Mouse (Mus musculus): ENCODE results near the gene Ankrd23. TPM values are rescaled to one million over a fixed set of nuclear protein-coding genes. Genes with fewer than 3 reads are reported as not detected.

The Ankrd23 gene
- polyA plus RNA-seq, 1 experiment from 2014 or later: 11.7 TPM

DNA sequence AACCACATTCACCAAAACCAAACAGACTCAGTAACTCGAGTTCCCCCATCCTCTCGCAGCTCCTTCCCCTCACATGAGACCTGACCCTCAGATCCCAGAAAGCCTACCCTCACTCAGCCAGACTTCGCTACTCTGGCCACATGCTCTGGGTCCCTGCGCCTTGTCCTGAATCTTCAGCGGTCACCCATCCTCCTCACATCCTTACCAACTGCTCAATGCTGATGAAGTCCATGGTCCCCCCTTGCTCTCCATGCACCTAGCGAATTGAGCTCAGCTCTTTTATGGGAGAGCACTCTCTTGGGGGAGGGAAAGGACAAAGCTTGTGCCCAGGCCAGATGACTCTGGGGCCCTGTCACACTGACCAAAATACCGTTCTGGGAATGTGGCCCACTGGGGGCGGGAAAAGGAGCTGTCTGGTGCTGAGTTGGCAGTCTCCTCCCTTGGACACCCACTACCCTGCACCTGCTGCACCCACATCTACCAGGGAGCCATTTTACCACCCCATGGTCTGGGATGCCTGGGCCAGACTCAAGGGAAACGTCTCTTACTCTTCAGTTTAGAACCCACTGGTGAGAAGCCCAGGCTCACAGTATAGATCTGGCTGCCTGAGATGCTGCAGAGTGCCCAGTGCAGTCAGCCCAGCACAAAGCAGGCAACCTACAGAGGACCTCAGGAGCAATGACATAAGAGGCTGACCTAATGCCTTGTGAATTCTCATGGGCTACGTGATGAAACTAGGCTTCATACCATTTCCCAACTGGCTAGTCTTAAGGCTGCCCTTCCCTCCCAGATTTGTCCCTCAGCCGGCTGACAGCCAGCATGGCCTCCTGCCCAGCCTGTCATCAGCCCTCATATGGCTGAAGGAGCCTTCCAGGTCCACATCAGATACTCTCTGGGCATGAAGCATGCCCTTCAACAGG, 946 bp downstream of the Ankrd23 start:
- no peak overlapping the region for H3K9ac ChIP-seq
- no peak for TF ChIP-seq CTCF (IDR thresholded peaks at IDR 0.05; ENCODE audit: low read depth)
- no peak for ATAC-seq (ENCODE audit: insufficient read depth)
- no peak overlapping the region for H3K27ac ChIP-seq (ENCODE audit: low read depth)
- H3K27me3 ChIP-seq (ENCODE audit: insufficient read depth, low read length): no peaks in the 10 kb centered on the region
- no peak overlapping the region for H3K4me2 ChIP-seq
- 77% methylated on average over 11 of the region's 11 CpGs for WGBS
- H3K36me3 ChIP-seq (ENCODE audit: insufficient read depth): peaks cover 42% of the 10 kb centered on the region; the same call in 1 of the 2 replicates
- no peaks in the 10 kb centered on the region for H3K4me1 ChIP-seq (ENCODE audit: insufficient read depth)
- no peak for DNase-seq
- H3K4me3 ChIP-seq (ENCODE audit: low read depth, low read length): no peak overlapping the region
- no peaks in the 10 kb centered on the region for H3K9me3 ChIP-seq (ENCODE audit: low read depth, low read length)

DNA sequence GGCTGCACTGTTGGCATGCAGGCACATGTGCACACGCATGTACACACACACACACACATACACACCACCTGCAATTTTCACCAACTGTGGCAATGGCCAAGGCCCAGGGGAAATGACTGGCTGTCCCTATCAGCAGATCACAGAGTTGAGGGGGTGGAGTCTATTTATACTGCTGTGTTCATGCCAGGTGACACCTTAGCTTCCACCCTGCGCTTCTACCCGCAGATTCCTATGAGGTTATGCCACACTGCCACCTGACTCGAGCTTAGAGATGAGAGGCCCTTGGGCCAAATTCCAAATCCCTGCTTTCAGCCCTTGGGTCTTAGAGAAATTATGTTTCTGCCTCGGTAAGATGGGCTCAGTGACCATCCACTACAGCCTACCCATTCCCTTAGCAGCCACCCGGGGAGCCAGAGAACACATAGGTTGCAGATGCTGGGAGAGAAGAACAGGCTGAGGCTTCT, 2.1 kb downstream of the Ankrd23 start:
- no peak overlapping the region for H3K27ac ChIP-seq (ENCODE audit: low read depth)
- ATAC-seq (ENCODE audit: insufficient read depth) (no peak), DNase-seq (no peak)
- 0 out of 2 replicates have a peak, but pooled peaks have one; percentile 17 for TF ChIP-seq CTCF (IDR thresholded peaks at IDR 0.05; ENCODE audit: low read depth)
- 63% methylated on average over 6 of the region's 6 CpGs for WGBS
- H3K9ac ChIP-seq: no peak overlapping the region
- no peak overlapping the region for H3K4me3 ChIP-seq (ENCODE audit: low read depth, low read length)
- peaks cover 32% of the 10 kb centered on the region; the same call in 1 of the 2 replicates for H3K36me3 ChIP-seq (ENCODE audit: insufficient read depth)
- no peaks in the 10 kb centered on the region for H3K4me1 ChIP-seq (ENCODE audit: insufficient read depth)
- H3K4me2 ChIP-seq: no peak overlapping the region
- no peaks in the 10 kb centered on the region for H3K9me3 ChIP-seq (ENCODE audit: low read depth, low read length)
- H3K27me3 ChIP-seq (ENCODE audit: insufficient read depth, low read length): no peaks in the 10 kb centered on the region

DNA sequence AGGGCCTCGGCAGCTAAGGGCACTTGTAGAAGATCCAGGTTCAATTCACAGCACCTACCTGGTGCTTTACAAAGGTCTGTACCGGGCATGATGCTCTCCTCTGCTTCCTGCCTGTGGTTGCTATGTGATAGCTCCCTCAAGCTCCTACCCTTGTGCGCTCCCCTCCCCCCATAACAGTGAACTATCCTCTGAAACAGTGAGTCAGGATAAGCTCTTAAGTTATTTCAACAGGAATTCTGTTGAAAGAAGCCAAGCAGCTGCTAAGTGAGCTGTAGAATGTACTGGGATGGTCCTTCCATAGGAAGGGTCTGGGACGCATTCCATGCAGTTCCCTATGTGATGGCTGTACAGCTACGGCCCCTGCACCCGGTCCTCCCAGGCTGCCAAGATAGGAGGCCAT, 3.1 kb downstream of the Ankrd23 start:
- DNase-seq: peak; percentile 34
- H3K4me1 ChIP-seq (ENCODE audit: insufficient read depth): no peaks in the 10 kb centered on the region
- no peak for TF ChIP-seq CTCF (IDR thresholded peaks at IDR 0.05; ENCODE audit: low read depth)
- H3K4me2 ChIP-seq: no peak overlapping the region
- H3K27me3 ChIP-seq (ENCODE audit: insufficient read depth, low read length): no peaks in the 10 kb centered on the region
- H3K9ac ChIP-seq: no peak overlapping the region
- no peak overlapping the region for H3K27ac ChIP-seq (ENCODE audit: low read depth)
- WGBS: 63% methylated on average over 6 of the region's 6 CpGs
- no peak overlapping the region for H3K4me3 ChIP-seq (ENCODE audit: low read depth, low read length)
- no peak for ATAC-seq (ENCODE audit: insufficient read depth)
- no peaks in the 10 kb centered on the region for H3K9me3 ChIP-seq (ENCODE audit: low read depth, low read length)
- H3K36me3 ChIP-seq (ENCODE audit: insufficient read depth): peaks cover 21% of the 10 kb centered on the region; the same call in 1 of the 2 replicates

GRCm38 (mm10) chr1:36531461-36531860, 5.2 kb downstream of the Ankrd23 start:
- ATAC-seq (ENCODE audit: insufficient read depth): no peak
- TF ChIP-seq CTCF (IDR thresholded peaks at IDR 0.05; ENCODE audit: low read depth): no peak
- Histone ChIP-seq H3K36me3 (ENCODE audit: insufficient read depth) (peaks cover 19% of the 10 kb centered on the region; the same call in 1 of the 2 replicates), H3K4me2 (no peak overlapping the region), H3K9me3 (ENCODE audit: low read depth, low read length) (no peaks in the 10 kb centered on the region), H3K27me3 (ENCODE audit: insufficient read depth, low read length) (no peaks in the 10 kb centered on the region), H3K4me1 (ENCODE audit: insufficient read depth) (no peaks in the 10 kb centered on the region), H3K4me3 (ENCODE audit: low read depth, low read length) (no peak overlapping the region), H3K9ac (no peak overlapping the region), H3K27ac (ENCODE audit: low read depth) (no peak overlapping the region)
- no peak for DNase-seq
- 90% methylated on average over 12 of the region's 12 CpGs for WGBS

DNA sequence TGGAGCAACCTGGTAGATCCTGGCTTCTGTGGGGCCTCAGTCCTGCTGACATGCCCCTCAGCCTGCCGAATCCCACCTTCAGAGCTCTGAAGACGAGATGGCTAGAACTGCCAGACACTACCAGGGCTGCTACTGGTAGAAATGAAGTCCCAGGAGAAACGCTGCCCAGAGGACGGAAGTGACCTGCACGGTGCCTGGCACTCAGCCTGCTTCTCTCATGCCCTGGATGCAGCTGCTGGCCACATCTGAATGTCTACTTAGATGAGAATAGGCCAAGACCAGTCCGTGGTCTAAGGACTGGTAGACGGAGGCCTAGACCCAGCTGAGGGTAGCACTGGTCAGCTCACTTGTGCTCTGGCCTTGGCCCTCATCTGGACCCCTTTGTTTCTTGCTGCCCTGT, 5.7 kb downstream of the Ankrd23 start:
- ATAC-seq (ENCODE audit: insufficient read depth) (no peak), DNase-seq (no peak)
- TF ChIP-seq CTCF (IDR thresholded peaks at IDR 0.05; ENCODE audit: low read depth): no peak
- Histone ChIP-seq H3K9ac (no peak overlapping the region), H3K4me1 (ENCODE audit: insufficient read depth) (no peaks in the 10 kb centered on the region), H3K4me3 (ENCODE audit: low read depth, low read length) (no peak overlapping the region), H3K36me3 (ENCODE audit: insufficient read depth) (peaks cover 20% of the 10 kb centered on the region; the same call in 1 of the 2 replicates), H3K27me3 (ENCODE audit: insufficient read depth, low read length) (no peaks in the 10 kb centered on the region), H3K9me3 (ENCODE audit: low read depth, low read length) (no peaks in the 10 kb centered on the region), H3K4me2 (no peak overlapping the region), H3K27ac (ENCODE audit: low read depth) (no peak overlapping the region)
- WGBS: 82% methylated on average over 7 of the region's 7 CpGs

GRCm38 (mm10) chr1:36530485-36530884, 6.2 kb downstream of the Ankrd23 start:
- no peak for TF ChIP-seq CTCF (IDR thresholded peaks at IDR 0.05; ENCODE audit: low read depth)
- DNase-seq (no peak), ATAC-seq (ENCODE audit: insufficient read depth) (no peak)
- no peak overlapping the region for H3K4me2 ChIP-seq
- no peak overlapping the region for H3K4me3 ChIP-seq (ENCODE audit: low read depth, low read length)
- H3K27me3 ChIP-seq (ENCODE audit: insufficient read depth, low read length): no peaks in the 10 kb centered on the region
- no peaks in the 10 kb centered on the region for H3K4me1 ChIP-seq (ENCODE audit: insufficient read depth)
- 75% methylated on average over 8 of the region's 8 CpGs for WGBS
- H3K36me3 ChIP-seq (ENCODE audit: insufficient read depth): peaks cover 25% of the 10 kb centered on the region
- H3K27ac ChIP-seq (ENCODE audit: low read depth): no peak overlapping the region
- no peaks in the 10 kb centered on the region for H3K9me3 ChIP-seq (ENCODE audit: low read depth, low read length)
- H3K9ac ChIP-seq: no peak overlapping the region

DNA sequence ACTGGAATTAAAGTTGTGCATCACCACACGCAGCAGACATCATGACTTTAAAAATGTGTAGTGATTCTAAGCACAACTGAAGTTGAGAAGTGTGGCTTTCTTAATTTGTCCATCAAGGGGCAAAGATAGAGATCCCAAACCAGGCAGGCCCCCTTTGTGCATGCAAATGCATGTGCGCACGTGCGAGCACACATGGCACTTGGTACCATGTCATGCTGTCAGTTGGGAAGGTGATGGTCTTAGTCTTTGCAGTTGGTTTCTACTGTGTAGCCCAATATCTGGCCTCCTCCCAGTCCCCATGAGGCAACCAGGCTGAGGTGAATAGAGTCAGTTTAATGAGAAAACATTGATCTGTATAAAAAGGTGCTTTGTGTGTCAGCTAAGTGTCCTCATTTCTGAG, 6.8 kb downstream of the Ankrd23 start:
- peaks cover 31% of the 10 kb centered on the region for H3K36me3 ChIP-seq (ENCODE audit: insufficient read depth)
- no peaks in the 10 kb centered on the region for H3K27me3 ChIP-seq (ENCODE audit: insufficient read depth, low read length)
- no peak overlapping the region for H3K4me3 ChIP-seq (ENCODE audit: low read depth, low read length)
- H3K4me2 ChIP-seq: no peak overlapping the region
- H3K4me1 ChIP-seq (ENCODE audit: insufficient read depth): no peaks in the 10 kb centered on the region
- H3K9me3 ChIP-seq (ENCODE audit: low read depth, low read length): no peaks in the 10 kb centered on the region
- no peak overlapping the region for H3K9ac ChIP-seq
- no peak overlapping the region for H3K27ac ChIP-seq (ENCODE audit: low read depth)
- TF ChIP-seq CTCF (IDR thresholded peaks at IDR 0.05; ENCODE audit: low read depth): no peak
- DNase-seq: no peak
- ATAC-seq (ENCODE audit: insufficient read depth): no peak
- 92% methylated on average over 4 of the region's 4 CpGs for WGBS
